Mouse (Mus musculus): ENCODE data around the gene Adra2a. TPM values are rescaled to one million over a fixed set of nuclear protein-coding genes. Genes with fewer than 3 reads are reported as not detected.

Adra2a gene
- 10 to 100 TPM; 20.0 to 23.3 TPM for total RNA-seq (2021)

DNA sequence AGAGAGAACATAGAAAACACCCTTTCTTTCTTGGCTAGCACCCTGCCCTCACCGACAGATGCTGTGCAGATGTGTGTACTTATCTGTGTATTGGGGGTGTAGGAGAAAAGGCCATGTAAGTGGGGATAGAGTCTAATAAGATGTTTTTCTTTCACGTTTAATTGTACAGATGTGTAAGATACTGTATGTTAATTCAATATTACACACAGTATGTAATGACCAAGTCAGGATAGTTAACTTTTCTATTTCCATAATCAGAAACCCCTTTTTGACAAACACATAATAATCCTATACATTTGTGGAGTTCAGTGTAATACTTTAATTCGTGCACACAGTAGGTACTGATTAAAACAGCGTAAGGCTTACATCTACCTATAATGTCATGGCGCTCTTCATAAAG is at the start of gene Adra2a:
Gene Adra2a (plus strand): TSS at position 301 of the 400 bp plus-strand sequence.
- intact Hi-C loops (cut with DNase I) = loop anchor here (1.0 to 10.0 kb wide), 3 partner anchors 131 to 1017 kb away; no protein-coding TSS in a partner anchor
- no peak for DNase-seq (ENCODE audit: low spot score in 2 of 2)

DNA sequence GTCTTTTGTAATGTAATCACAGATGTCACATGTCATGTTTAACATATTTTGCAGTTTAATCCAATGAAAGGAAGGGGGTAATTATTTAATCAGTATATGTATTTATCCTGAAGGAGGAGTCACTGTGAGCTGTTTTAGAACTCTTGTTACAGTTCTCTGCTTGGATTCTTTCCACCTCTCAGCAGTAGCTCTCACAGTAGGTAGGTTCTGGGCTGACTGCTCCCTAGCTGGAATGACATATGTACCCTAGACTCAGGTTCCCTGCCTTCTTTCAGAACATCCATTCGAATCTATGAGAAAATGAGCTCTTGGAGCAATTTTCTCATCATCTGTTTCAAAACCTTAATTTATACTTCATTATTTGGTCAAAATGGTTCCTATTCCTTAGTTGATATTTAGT is 49.7 kb upstream of the Adra2a start:
- intact Hi-C loops (cut with DNase I) = no loop called here
- DNase-seq (ENCODE audit: low spot score in 2 of 2) = no peak

- intact Hi-C loops (cut with DNase I) = no loop called here
- DNase-seq (ENCODE audit: low spot score in 2 of 2) = no peak
Measured at GRCm38 (mm10) chr19:54010973-54011372, 33.0 kb upstream of the Adra2a start.

DNA sequence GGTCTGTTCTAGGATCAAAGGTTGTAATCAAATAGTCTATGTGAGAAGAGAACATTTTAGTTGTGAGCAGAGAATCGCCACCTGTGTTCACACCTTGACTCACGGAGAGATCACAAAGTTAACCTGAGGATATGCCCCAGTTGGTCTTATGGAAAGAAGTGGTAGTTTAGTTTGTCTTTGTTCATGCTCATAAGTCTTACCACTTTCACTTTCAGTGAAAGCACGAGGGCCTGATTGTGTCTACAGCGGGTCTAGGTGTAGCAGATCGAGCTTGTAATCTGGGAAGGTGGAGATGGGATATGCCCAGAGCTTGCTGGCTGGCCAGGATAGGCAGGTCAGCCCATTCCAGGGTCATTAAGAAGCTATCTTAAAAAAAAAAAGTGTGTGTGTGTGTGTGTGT is 29.0 kb upstream of the Adra2a start:
- no peak for DNase-seq (ENCODE audit: low spot score in 2 of 2)
- intact Hi-C loops (cut with DNase I) = no loop called here

- intact Hi-C loops (cut with DNase I) = no loop called here
Measured at GRCm38 (mm10) chr19:54015503-54015902, 28.4 kb upstream of the Adra2a start.

DNA sequence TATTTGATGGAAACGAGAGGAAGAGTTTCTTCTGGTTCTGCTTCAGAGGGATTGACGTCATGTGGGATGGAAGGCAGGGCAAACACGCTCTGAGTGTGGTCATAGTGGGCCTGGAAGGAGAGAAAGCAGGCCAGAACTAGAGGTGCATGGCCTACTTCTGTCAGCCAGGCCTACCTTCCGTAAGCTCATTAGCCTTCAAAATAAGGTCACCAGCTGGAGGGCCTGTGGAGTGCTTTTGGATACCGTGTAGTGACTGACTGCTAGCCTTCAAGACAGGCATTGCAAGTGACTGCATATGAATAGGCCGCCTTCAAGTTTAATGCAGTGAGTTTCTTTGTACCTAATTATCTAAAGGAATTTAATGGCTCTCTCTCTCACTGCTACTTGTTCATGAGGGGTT is 8.9 kb upstream of the Adra2a start:
- intact Hi-C loops (cut with DNase I) = no loop called here

More at GRCm38 (mm10) chr19:54015503-54015902, 28.4 kb upstream of the Adra2a start:
- no peak for DNase-seq (ENCODE audit: low spot score in 2 of 2)

DNA sequence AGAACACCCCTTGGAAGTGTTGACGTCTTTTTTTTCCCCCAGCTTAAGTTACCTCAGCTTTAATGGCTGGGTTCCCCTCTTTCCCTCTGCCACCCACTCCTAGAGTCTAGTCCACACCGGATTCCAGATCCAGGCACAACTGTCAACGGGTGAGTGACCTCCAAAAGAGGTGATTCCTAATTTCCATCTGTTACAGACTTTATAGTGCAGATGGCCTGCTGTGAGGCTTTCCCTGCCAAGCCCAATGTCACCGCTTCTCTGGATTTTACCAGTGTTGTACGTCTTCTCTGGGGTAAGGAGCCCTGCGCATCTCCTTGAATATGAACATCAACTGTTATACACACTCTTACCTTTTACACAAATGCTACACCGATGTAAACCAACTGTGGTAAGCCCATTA is 4.5 kb upstream of the Adra2a start:
- intact Hi-C loops (cut with DNase I) = no loop called here
- no peak for DNase-seq (ENCODE audit: low spot score in 2 of 2)

More for the DNA sequence above, 8.9 kb upstream of the Adra2a start:
- no peak for DNase-seq (ENCODE audit: low spot score in 2 of 2)

DNA sequence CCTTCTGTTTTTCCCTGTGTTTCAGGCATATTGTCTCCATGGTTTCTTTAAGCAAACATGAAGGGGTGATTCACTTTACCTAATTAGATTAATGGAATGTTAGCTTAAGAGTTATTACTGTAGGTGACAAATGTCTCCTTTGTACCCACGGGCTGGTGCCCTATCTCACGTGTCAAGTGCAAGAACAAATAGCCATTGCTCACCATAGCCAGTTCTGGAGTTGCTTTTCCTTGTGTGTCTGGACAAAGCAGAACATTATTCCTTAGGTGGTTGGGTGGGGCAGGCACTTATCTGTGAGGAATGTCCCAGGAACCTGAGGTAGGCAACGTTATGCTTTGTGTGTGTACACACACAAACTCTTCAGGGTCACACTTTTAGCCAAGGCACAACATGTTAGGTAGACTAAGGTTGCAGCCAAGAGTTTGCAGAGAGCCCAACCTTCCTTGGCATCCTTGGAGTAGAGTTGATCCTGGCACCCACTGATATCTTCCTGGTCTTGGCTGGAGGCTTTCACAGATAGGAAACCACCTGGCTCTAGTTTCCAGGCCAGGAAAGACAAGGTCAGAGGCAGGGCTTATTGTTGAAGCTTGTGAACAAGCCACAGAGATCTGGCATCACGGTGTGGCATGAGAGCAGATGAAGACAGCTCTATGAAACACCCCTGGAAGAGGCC is 3.5 kb upstream of the Adra2a start:
- no peak for DNase-seq (ENCODE audit: low spot score in 2 of 2)
- intact Hi-C loops (cut with DNase I) = loop anchor here (10.0 kb wide), 1 partner anchor 134 kb away; no protein-coding TSS in a partner anchor

GRCm38 (mm10) chr19:54041029-54041367 is 3.0 kb upstream of the Adra2a start:
- DNase-seq (ENCODE audit: low spot score in 2 of 2) = no peak
- intact Hi-C loops (cut with DNase I) = loop anchor here (10.0 kb wide), 1 partner anchor 134 kb away; no protein-coding TSS in a partner anchor

GRCm38 (mm10) chr19:54044507-54045371 is 788 bp downstream of the Adra2a start:
- DNase-seq (ENCODE audit: low spot score in 2 of 2) = peak; percentile 80 to 81
- intact Hi-C loops (cut with DNase I) = loop anchor here (1.0 to 10.0 kb wide), 4 partner anchors 130 to 1163 kb away; no protein-coding TSS in a partner anchor

DNA sequence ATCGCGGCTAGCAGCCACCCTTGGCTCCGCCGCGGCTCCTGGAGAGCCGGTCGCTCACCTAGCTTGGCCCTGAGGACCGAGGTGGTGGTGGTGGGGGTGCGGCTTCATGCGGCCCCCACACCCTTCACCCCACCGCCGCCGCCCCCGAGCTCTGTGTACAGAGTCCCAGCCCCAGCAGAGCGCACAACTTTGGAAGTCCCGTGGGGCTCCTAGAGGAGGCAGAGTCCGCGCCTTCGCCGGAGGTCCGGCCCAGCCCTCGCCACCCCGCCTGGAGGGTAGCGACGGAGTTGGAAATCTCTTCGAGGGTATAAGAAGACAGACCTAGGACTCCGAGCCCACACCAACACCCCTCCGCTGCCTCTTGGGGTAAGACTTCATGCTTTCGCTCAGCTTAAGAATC is 1.5 kb downstream of the Adra2a start:
- DNase-seq (ENCODE audit: low spot score in 2 of 2) = peak in 1 of 2 experiments; percentile 33
- intact Hi-C loops (cut with DNase I) = loop anchor here (2.0 to 10.0 kb wide), 3 partner anchors 129 to 1162 kb away; no protein-coding TSS in a partner anchor

- DNase-seq (ENCODE audit: low spot score in 2 of 2) = peak; percentile 33 to 43
- intact Hi-C loops (cut with DNase I) = loop anchor here (2.0 to 10.0 kb wide), 3 partner anchors 129 to 1161 kb away; no protein-coding TSS in a partner anchor
Measured at GRCm38 (mm10) chr19:54045931-54046683, 2.2 kb downstream of the Adra2a start.

DNA sequence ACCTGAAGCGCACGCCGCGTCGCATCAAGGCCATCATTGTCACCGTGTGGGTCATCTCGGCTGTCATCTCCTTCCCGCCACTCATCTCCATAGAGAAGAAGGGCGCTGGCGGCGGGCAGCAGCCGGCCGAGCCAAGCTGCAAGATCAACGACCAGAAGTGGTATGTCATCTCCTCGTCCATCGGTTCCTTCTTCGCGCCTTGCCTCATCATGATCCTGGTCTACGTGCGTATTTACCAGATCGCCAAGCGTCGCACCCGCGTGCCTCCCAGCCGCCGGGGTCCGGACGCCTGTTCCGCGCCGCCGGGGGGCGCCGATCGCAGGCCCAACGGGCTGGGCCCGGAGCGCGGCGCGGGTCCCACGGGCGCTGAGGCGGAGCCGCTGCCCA is 2.7 kb downstream of the Adra2a start:
- intact Hi-C loops (cut with DNase I) = loop anchor here (5.0 to 10.0 kb wide), 2 partner anchors 128 to 1161 kb away; no protein-coding TSS in a partner anchor
- peak in 1 of 2 experiments; percentile 20 for DNase-seq (ENCODE audit: low spot score in 2 of 2)

- DNase-seq (ENCODE audit: low spot score in 2 of 2) = no peak
- intact Hi-C loops (cut with DNase I) = loop anchor here (5.0 to 10.0 kb wide), 2 partner anchors 127 to 1160 kb away; no protein-coding TSS in a partner anchor
Measured at GRCm38 (mm10) chr19:54047386-54048050, 3.6 kb downstream of the Adra2a start.

DNA sequence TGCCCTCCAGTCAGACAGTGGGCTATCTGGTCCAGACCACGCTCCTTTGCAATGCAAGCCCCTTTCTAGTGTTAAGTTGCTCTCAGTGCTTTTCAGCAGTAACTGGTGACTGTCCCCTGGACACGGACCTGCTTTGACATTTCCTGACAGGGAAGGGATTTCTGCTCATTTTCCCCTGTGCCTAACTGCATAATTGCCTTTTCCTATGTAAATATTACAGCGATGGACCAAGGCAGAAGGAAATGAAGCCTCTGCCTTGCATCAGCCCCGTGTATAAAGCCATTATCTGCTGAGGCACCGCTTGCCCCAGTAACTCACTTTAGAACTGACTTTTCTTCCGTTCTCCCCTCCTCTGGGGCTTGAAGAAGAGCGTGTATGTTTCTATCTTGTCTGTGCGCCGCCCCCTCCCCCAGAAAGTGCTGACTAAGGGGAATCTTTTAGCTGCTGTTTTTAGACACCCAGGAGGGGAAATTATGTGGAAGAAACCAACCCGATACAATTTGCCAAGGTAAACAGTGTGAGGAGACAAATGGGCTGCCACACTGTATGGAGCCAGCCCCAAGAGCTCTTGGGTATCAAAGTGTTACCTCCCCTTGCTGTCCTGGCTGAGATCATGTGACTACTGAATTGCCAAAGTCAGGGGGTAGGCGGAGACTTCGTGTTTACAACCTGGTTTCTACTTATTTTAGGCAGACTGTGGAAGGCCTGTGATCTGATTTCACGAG is 4.4 kb downstream of the Adra2a start:
- DNase-seq (ENCODE audit: low spot score in 2 of 2) = no peak
- intact Hi-C loops (cut with DNase I) = loop anchor here (5.0 to 10.0 kb wide), 2 partner anchors 126 to 1159 kb away; no protein-coding TSS in a partner anchor

DNA sequence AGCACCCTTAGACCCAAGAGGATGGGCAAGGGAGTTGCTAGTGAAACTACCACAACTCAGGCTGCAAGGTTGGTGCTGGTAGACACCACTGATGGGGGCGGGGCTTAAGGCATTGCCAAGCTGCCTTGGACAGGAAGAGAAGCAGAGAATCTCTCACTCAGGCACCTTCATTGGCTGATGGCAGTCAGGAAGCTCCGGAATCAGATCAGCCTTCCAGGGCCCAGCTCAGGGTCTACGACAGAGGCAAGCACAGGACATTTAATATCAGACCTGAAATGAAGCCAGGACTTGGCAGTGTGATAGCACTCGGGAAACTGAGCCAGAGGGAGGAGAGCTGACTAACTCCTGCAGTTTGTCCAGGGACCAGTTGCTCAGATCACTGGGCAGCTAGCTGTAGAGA is 7.7 kb downstream of the Adra2a start:
- intact Hi-C loops (cut with DNase I) = no loop called here
- no peak for DNase-seq (ENCODE audit: low spot score in 2 of 2)

GRCm38 (mm10) chr19:54055845-54056244 is 11.9 kb downstream of the Adra2a start:
- intact Hi-C loops (cut with DNase I) = no loop called here
- no peak for DNase-seq (ENCODE audit: low spot score in 2 of 2)

DNA sequence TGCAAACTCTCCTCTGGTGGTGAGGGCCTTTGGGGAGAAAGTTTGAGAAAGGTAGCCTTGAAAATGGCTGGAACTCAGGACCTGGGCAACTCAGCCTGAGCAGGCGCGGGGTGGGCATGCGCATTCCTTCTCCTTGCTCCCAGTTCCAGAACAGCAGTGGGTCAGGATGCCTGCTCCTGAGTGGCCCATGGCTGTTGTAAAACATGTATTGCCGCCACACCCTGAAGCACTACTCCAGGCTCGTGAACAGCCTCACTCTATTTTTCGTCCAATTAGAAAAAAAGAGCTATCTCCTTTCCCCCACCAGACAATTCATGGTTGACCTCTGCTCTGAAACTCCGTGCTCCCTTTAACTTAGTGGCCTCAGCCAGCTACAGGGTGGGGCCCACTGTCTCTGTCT is 24.5 kb downstream of the Adra2a start:
- DNase-seq (ENCODE audit: low spot score in 2 of 2) = no peak
- intact Hi-C loops (cut with DNase I) = no loop called here
